Mouse (Mus musculus) cortical plate, adult 2 months (tissue): ENCODE measurements around the gene Kdm2b. TPM values are rescaled to one million over a fixed set of nuclear protein-coding genes. Genes with fewer than 3 reads are reported as not detected.

Experiments
- H3K27ac ChIP-seq: fragments of 200-500 bp; 2 replicates; pipeline ENCODE4 v1.5.1; 2012; ENCODE audit warnings: low read length, control low read depth, inconsistent platforms; ENCODE audit not compliant: insufficient read depth
- H3K4me1 ChIP-seq: fragments of 200-500 bp; 2 replicates; pipeline ENCODE4 v1.6.1; 2011; ENCODE audit warnings: low read length; ENCODE audit not compliant: control insufficient read depth, insufficient read depth
- H3K4me3 ChIP-seq: fragments of 200-500 bp; 2 replicates; pipeline ENCODE4 v1.5.1; 2011; ENCODE audit warnings: mild to moderate bottlenecking, low read length, control low read depth; ENCODE audit not compliant: insufficient read depth
- CTCF ChIP-seq: fragments of 200-500 bp; IDR thresholded peaks from 2 replicates; pipeline ENCODE4 v1.5.1; 2011; ENCODE audit warnings: mild to moderate bottlenecking, control low read depth, low read length; ENCODE audit not compliant: insufficient read depth; ENCODE audit errors: extremely low read depth
- POLR2A ChIP-seq: fragments of 200-500 bp; IDR thresholded peaks from 2 replicates; pipeline ENCODE4 v1.6.1; 2011; ENCODE audit warnings: mild to moderate bottlenecking, low read length, control low read depth; ENCODE audit not compliant: insufficient read depth; ENCODE audit errors: extremely low read depth
- polyA plus RNA-seq: library from polyadenylated mRNA; depleted of rRNA; stranded (reverse); fragments of >200 nt; gene quantifications from 2 replicates; pipeline ENCODE4 v1.2.3, GENCODE M21; 2012; rRNA removed

Gene Kdm2b
- polyA plus RNA-seq, 1 experiment, result 16.6 TPM

DNA sequence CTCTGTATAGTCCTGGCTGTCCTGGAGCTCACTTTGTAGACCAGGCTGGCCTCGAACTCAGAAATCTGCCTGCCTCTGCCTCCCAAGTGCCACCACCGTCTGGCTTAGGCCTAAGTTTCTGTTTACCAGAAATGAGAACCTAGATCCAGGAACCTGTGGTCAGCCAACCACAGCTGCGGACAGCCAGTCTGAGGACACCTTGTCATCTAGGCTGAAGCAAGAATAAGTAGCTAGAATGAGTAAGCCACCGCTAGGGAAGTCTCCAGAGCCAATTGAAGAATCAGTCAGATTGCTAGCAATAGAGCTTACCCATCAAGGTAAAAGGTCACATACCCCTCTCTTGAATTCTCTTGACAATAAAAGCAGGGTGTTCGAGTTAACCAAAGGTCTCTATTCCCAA is 145.8 kb downstream of the Kdm2b start:
- H3K4me3 ChIP-seq, result no peak overlapping the region
- TF ChIP-seq CTCF (no peak), POLR2A (no peak)
- H3K27ac ChIP-seq, result no peak overlapping the region
- no peaks in the 10 kb centered on the region for H3K4me1 ChIP-seq

DNA sequence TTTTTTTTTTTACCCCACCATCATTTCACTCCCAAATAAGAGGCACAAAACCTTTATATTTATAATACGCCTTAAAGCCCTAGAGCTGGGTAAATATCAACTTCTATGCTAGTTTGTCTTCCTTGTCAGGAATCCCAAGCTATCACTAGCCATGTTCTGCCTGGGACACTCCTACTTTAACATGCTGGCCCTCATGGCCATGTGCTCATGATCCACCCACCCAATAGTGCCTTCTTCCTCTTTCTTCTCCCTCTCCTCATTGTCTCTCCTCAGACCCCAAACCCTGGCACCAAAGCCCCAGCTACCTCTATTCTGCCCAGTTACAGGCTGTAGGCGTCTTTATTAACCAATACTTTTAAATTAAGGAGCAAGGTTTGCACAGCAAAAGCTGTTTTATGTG is 148.5 kb downstream of the Kdm2b start:
- Histone ChIP-seq H3K27ac (no peak overlapping the region), H3K4me3 (no peak overlapping the region), H3K4me1 (no peaks in the 10 kb centered on the region)
- TF ChIP-seq CTCF, result no peak
- TF ChIP-seq POLR2A, result no peak

DNA sequence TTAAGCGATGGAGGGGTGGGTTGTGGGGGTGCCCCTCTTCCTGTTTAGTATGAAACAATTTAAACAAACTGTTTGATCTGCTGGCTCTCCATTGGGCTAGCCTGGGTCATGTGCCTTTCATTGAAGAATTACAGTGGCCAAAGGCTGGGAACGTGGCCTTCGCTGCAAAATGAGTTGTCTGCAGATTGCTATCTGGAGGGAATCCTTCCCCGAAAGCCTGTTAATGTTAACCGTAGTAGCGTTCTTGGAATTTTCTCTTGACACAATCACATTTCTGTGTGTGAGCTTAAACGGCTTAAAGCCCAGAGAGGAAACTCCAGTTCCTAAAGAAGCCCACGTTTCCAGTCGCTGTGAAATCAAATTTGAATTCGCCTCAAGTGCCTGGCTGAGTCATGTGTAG is 156.6 kb downstream of the Kdm2b start:
- TF ChIP-seq CTCF (no peak), POLR2A (no peak)
- H3K4me3 ChIP-seq, result no peak overlapping the region
- H3K4me1 ChIP-seq, result no peaks in the 10 kb centered on the region
- no peak overlapping the region for H3K27ac ChIP-seq

DNA sequence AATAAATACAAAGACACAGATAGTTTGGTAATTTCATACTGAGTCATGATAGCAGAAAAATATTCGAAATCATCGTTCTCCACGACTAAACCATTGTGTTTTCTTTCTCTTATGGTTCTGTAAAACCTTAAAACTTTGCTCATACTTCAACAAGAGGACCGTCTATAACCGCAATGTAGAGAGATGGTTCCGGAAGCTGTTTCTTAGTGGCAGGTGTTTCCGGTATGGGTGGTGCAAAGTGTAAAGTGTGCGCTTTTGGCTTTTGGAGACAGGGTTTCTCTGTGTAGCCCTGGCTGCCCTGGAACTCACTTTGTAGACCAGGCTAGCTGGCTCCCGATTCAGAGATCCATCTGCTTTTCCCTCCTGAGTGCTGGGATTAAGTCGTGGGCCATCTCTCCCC is 157.1 kb downstream of the Kdm2b start:
- Histone ChIP-seq H3K27ac (no peak overlapping the region), H3K4me3 (no peak overlapping the region), H3K4me1 (no peaks in the 10 kb centered on the region)
- TF ChIP-seq CTCF, result no peak
- TF ChIP-seq POLR2A, result no peak

GRCm38 (mm10) chr5:122825099-122825498 is 164.5 kb downstream of the Kdm2b start:
- Histone ChIP-seq H3K4me1 (peaks cover 2% of the 10 kb centered on the region; the same call in 1 of the 2 replicates), H3K4me3 (no peak overlapping the region), H3K27ac (no peak overlapping the region)
- TF ChIP-seq POLR2A (no peak), CTCF (no peak)

GRCm38 (mm10) chr5:122824450-122824849 is 165.2 kb downstream of the Kdm2b start:
- no peak overlapping the region for H3K4me3 ChIP-seq
- peaks cover 4% of the 10 kb centered on the region; the same call in 1 of the 2 replicates for H3K4me1 ChIP-seq
- H3K27ac ChIP-seq, result no peak overlapping the region
- TF ChIP-seq CTCF, result no peak
- no peak for TF ChIP-seq POLR2A

DNA sequence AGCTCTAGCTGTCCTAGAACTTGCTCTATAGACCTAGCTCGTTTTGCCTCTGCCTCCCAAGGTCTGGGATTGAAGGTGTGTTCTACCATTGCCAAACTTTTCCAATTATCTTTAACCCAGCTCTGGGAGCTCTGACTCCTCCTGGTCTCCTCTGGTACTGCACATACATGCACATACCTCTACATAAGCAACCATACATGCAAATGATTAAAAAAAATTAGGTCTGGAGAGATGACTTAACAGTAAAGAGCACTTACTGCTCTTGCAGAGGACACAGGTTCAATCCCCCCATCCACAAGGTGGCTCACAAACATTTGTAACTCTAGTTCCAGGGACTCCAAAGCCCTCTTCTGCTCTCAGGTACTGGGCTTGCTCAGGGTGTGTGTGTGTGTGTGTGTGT is 165.6 kb downstream of the Kdm2b start:
- Histone ChIP-seq H3K27ac (no peak overlapping the region), H3K4me3 (no peak overlapping the region), H3K4me1 (peaks cover 6% of the 10 kb centered on the region; the same call in 1 of the 2 replicates)
- TF ChIP-seq POLR2A (no peak), CTCF (no peak)

- no peak for TF ChIP-seq POLR2A
- TF ChIP-seq CTCF, result no peak
- no peak overlapping the region for H3K27ac ChIP-seq
- peaks cover 6% of the 10 kb centered on the region; the same call in 1 of the 2 replicates for H3K4me1 ChIP-seq
- H3K4me3 ChIP-seq, result no peak overlapping the region
Measured at GRCm38 (mm10) chr5:122822441-122822840, 167.2 kb downstream of the Kdm2b start.

GRCm38 (mm10) chr5:122821524-122821885 is 168.1 kb downstream of the Kdm2b start:
- no peak overlapping the region for H3K27ac ChIP-seq
- H3K4me3 ChIP-seq, result peak overlapping the region; percentile 87
- TF ChIP-seq POLR2A (no peak), CTCF (no peak)
- peaks cover 6% of the 10 kb centered on the region; the same call in 1 of the 2 replicates for H3K4me1 ChIP-seq

DNA sequence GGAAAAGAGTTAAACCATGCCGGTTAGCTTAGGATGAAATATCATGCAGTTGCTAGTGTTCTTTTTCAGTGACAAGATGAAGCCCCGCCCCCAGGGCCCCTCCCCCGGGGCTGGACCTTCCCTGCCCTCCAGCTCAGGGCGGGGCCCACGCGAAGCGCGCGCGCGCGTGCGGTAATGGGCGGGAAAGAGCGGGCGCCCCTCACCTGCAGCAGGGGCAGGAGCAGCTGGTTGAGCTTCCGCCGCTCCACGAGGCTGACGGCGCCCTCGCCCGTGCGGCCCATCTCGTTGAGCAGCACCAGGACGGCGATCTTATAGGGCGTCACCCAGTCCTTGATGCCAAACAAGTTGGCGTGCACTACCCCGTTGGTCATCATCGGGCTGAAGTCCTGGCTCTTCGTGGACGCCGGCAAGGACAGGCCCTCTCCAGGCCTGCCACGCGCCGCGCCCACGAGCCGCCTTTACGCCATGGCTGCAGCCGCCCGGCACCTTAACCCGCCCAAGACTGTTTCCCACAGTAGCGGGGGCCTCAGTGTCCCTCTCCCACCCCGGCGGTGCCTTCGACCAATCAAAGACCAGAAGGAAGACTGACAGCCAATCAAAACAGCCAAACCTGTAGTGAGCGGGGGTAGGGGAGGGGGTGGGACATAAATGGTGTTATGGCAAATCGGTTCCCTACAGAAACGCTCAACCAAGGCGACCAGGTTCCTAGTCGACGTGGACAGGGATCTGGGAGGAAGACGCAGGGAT is 168.7 kb downstream of the Kdm2b start, which contains the start of gene Anapc5:
Gene Anapc5 (minus strand): TSS at position 563 of the 747 bp plus-strand sequence.
- Histone ChIP-seq H3K4me1 (peaks cover 6% of the 10 kb centered on the region; the same call in 1 of the 2 replicates), H3K4me3 (peak within 1 kb of the TSS; percentile 87), H3K27ac (peak within 1 kb of the TSS; percentile 85)
- TF ChIP-seq POLR2A, result peak; percentile 83
- TF ChIP-seq CTCF, result no peak

Other genes starting within 250 kb of the Kdm2b start
- gene Camkk2, start 210.4 kb downstream of the Kdm2b start, polyA plus RNA-seq, result 274 and 276 TPM in 2 replicates
- gene Anapc5, start 168.5 kb downstream of the Kdm2b start, polyA plus RNA-seq, result 420 and 467 TPM in 2 replicates
- gene Rnf34, start 139.8 kb downstream of the Kdm2b start, polyA plus RNA-seq, result 35.8 and 38.1 TPM in 2 replicates
- 13.2 and 14.3 TPM in 2 replicates for gene Orai1, start 25.3 kb upstream of the Kdm2b start, polyA plus RNA-seq
- gene Morn3, start 57.2 kb upstream of the Kdm2b start, polyA plus RNA-seq, result 0.11 and 0.27 TPM in 2 replicates
- gene Tmem120b, start 78.6 kb upstream of the Kdm2b start, polyA plus RNA-seq, result 10.7 and 11.3 TPM in 2 replicates
- 47.4 and 48.1 TPM in 2 replicates for gene Rhof, start 142.9 kb upstream of the Kdm2b start, polyA plus RNA-seq
- gene Setd1b, start 152.4 kb upstream of the Kdm2b start, polyA plus RNA-seq, result 8.4 and 9.2 TPM in 2 replicates
- gene Psmd9, start 179.6 kb upstream of the Kdm2b start, polyA plus RNA-seq, result 27.1 and 27.9 TPM in 2 replicates
- gene Hpd, start 192.9 kb upstream of the Kdm2b start, polyA plus RNA-seq, result not detected in 2 replicates